Mouse (Mus musculus) left cerebral cortex, adult 11 months (tissue): ENCODE data around the gene Gm37240.

ENCODE experiments used
- DNase-seq: peaks from one replicate; pipeline ENCODE4 v3.0.0; 2022; ENCODE audit warnings: low spot score

Gm37240 gene

DNA sequence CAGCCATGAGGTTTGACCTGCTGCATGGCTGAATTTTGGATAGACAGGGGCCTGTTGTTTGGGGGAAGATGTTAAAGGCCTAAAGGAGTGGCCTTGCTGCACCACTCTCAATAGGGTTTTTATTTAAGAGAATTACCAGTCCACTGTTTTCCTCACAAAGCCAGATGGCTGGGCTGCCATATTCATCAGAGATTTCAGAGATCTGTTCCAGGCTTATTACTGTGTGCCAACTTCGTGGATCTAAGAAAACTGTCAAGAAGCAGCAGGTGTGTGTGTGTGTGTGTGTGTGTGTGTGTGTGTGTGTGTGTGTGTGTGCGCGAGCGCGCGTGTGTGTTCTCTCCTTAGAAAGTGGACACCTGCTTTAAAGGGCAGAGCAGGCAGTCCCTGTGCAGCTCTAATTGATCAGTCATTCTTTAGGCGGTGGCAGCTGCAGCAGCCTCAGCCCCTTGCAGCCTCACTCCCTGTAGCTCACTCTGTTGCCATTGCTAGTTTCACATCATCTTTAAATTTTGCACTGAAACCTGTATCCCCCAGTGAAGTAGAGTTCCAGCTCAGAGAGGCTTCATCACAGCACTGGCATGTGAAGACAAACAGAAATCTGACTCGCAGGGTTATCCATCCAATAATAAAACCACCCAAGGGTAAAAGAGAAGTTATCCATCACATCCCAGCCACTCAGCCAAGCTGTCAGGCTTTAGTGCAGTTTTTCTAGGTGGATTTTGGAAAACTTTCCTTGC is 252.8 kb downstream of the Gm37240 start:
- DNase-seq = no peak

DNA sequence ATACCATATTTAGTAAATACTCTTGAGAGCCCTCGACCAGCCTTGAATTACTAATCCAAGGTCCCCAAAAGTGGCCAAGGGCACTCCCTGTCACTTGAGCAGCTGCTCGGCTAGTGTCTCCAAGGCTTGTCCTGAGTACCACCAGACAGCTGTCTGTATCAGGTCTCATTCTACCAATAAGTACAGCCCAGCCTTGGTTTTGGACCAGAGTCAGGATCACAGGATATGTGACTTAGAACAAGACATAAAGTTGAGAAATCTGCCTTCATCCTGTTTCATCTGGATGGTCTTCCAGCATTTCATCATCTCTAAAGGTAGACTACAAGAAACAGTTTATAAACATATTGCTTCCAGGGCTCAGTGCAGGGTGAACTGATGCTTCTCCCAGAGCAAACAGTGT is 253.6 kb downstream of the Gm37240 start:
- DNase-seq = no peak

DNA sequence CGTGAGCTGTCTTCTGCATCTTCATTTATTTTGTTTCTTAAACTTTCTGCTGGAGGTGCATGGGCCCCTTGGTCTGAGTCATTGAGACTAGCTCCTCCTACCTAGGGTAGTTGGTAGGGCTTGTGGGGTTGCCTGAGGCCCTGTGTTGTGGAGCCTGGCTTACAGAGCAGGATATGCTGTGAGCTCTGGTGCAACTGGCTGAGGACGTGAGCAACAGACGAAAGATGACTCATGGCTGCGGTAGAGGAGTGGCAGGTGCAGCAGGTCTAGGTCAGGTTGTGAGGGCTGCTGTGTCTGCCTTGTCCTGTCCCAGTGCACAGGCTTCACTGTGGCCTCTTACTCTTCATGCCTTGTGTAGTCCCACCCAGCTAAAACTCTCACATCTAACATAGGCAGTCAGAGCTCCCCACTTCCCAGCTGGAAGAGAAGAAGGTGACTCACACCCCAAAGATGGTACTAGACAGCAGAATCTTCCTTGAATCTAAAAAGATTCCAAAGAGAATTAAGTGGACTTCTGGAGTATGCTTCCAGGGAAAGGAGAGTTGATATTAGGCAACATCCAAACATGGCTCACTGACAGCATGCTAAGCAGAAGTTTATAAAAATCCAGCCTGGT is 257.3 kb downstream of the Gm37240 start:
- no peak for DNase-seq

DNA sequence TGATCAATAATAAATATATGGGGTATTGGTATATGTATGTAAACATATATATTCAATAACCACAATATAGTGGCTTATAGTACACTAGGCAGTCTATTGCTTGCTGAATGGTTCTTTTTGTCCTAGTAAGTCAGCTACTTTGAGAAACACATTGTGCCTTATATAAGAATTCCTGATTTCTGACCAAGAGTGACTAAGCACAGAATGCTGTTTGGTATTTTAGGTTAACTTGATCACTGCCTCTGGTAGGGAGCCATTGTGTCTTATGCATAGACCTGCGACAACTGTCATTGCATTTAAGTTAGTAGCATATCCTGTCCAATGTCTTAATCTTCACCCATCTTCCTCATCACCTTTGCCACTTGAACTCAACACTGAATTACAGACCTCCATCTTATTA is 267.6 kb downstream of the Gm37240 start:
- DNase-seq = no peak

DNA sequence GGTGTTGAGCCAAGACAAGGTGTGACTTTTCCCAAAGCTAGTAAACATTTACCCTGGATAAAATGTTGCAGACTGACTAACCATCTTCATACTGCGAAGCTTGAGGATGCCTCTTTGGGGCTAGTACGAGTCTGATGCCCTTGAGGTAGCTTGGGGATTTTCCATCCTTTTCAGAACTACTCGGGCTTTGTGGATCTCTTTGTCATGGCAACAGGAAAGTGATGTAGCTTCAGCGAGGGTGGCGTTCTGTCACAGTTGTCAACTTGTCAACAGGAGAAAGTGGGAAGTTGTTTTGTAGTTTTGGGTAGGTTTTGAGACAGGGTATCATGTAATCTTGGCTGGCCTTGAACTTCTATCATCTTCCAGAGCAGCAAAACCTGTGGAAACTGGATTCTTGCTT is 268.0 kb downstream of the Gm37240 start:
- no peak for DNase-seq

DNA sequence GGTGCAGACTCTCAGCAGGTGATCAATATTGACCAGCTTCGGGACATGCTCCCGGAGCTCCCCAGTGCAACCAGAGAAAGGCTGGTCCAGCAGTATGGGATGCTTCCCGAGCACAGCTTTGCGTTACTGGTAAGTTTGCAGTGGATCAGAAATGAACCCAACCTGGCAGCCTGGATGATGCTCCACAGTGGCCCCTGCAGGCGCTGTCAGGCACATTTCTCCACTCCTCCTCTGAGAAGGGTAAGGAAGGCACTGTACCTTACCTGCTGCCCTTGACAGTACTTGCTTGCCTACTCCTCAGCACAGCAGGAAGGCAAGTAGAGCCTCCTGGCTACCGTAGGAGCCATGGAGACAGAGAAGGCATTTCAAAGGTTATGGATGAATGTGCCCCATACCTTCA is 268.4 kb downstream of the Gm37240 start:
- no peak for DNase-seq

DNA sequence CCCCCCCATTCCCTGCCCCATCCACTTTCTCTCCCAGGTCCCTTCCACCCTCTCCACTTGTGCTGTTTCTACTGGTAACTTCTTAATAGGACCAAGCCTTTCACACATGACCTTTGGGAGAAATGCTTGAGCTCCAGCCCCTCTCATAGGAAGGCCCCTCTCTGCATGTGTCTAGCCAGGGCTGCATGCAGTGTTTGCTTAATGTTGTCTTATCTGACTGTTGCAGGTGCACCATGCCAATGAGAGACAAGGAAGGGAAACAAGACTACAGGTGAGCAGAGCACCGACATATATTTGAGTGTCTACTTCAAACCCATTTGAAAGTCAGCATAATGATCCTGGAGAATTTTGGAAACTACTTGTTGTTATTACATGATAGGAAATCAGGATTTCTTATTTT is 270.9 kb downstream of the Gm37240 start:
- no peak for DNase-seq

DNA sequence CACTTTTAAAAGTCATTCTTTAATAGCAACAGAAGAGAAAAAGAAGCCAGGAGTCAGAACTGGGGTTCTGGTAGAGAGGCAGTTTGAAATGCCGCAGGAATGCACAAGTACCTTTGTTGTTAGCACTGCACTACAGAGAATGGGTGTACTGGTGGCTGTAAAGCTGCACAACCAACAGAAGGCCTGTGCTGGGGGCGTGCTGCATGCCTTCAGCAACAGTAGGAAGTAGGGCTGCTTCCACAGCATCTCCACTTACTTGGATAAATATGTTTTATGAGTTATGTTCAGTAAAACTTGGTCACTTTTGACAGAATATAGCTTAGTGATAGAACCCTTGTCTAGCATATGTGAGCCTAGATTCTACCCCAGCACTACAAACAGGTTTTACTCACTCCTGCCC is 279.6 kb downstream of the Gm37240 start:
- no peak for DNase-seq

DNA sequence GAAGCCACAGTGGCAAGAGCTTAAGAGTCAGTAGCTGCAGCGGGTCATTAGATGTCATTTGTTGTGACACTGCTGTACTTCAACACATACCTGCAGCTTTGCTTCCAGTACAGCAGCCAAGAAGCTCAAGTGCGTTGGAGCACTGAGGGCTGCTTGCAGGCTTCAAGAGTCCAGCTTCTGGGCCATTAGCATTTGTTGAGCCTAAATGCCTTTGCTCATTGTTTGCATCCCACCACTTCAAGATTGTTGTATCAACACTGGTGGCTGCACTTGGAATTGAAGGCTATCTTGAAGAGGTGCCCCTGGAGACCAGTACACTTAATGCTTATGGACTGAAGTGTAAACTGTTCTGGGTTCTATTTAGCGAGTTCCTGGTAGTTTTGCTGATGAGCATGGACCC is 280.4 kb downstream of the Gm37240 start:
- DNase-seq = no peak

DNA sequence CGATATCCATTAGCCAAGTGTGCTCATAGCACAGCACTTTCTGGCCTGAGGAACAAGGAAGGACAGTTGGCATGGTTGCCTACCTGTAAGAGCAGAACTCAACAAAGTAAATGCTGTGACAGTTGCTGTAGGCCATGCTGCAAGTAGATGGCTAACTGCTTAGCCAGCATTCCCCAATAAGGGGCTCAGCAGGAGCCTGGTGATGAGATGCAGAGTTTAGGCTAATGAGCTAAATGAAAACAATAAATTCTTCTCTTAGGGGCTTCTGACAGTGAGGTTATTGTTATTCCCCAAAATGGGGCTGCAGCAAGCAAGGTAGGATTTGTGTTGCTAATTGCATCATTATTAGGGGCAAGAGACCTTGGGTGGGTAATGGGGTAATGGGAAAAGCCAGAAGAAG is 283.5 kb downstream of the Gm37240 start:
- no peak for DNase-seq

DNA sequence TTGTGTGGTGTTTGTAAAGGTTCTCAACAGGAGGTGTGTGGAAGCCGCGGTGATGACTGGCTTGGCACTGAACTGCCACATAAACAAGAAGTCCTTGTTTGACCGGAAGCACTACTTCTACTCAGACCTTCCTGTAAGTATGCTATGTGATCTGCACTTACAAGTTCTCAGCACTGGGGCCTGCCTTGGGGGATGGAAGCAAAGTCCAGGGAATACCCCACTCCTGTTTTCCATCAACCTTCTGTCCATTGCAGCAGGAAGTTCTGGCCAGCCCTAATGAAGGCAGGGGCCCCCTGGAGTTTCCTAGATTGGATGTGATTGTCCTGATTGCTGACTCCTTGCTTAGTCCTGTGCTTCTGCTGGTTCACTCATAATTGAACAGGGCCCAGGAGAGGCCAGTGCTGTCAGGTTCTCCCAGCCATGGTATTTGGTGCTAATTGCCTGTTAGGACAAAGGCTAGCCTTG is 285.4 kb downstream of the Gm37240 start:
- DNase-seq = no peak

DNA sequence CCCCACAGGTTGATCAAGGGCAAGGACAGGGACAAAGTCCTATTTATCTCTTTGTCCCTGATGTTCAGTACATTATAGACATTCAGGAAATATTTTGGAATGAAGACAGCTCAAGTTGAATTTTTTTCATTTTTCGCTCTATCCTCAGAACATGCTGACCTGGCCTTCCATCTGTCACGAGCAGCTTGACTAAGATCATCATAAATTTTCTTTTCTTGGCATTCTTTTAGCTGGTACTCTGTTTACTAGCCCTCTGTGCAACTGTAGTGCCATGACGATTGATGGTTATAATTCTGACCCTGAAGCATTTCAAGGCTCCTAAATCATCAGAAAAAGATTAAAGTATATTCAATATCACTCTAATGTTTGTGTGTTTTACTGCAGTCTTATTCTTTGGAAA is 287.8 kb downstream of the Gm37240 start:
- no peak for DNase-seq

DNA sequence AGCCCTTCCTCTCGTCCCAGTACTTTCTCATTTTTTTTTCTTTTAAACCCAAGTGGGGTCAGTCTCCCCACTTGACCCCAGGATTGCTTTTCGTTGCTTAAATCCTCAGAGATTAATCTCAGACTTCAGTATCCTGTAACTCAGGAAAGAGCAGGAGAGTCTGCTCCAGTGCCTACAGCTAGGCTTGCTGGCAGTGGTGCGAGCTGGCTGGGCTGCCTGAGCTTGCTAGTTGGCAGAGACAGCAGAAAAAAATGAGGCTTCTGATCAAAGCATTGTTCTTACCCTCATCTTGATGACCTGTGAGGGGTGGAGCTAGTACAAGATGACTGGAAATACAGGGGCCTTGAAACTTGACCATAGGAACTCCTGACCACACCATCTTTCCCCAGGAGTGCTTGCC is 292.9 kb downstream of the Gm37240 start:
- DNase-seq = no peak

DNA sequence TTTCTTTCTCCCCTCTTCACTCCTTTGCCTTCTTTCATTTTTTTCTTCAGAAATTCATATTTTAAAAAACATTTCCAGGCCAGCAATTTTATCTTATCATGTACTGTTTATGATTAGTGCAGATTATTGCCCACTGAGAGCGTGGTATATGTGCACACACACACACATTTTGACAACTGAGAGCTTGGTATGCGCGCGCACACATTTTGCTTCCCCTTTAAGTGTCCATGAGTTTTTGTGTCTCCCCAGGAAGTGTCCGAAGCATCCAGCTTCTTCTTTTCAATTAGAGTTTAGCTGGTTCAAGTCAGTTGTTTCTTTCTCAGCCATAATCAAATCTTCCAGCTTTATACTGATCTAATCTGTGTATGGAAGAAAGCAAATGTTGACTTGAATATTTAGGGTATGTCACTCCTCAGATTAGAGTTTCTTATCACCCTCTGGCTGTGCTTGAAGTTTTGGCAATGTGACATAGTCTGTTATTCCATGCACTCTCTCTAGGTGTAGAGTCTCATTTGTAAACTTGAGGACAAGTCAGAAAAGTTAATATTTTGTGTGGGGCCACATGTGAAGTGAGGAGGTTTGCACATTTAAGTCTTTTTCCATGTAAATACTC is 294.6 kb downstream of the Gm37240 start:
- no peak for DNase-seq

DNA sequence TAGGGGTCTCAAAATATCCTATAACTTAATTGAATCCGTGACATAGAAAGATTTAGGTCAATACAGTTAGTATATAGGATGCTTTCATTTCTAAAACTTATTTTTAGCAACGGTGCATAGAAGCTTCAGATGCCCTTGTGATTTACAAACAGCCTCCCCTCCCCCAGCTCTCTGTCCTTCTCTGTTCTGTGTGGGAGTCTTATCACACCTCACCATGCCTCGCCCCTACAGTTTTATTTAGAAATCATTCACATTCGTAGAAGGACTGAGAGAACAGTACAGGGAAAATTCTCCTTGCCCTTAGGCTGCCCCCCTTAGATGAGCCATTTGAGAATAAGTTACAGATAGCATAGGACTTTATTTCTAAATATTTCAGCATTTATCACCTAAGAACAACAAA is 295.3 kb downstream of the Gm37240 start:
- no peak for DNase-seq

DNA sequence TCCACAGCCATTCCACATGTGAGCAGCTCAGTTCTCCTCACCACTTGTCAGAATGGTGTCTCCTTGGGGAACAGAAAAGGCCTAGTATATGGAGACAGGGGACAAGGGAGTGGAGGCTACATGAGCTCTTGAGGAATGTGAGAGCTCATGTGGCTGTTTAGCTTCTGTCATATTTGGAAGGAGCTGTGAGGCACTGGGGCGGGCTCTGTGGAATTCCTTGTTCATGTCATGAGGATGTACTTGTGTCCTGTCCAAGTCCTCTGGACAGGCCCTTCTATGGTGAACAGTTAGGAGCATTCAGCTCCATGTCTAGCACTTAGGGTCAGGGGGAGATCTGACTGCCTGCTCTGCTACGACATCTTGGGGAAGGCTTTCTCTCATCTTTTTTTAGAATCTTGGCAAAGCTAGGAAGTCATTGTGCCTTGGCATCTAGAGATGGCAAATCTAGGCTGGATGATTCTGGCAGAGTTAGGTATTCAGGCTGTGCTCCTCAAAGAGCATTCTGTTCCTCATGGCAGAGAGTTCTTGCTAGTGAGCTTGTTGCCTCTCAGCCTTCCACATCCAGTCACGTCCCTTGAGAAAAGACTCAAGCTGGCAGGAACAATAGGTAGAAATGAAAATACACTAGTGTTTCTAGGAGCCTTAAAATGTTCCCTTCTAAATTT is 297.1 kb downstream of the Gm37240 start:
- DNase-seq = no peak

DNA sequence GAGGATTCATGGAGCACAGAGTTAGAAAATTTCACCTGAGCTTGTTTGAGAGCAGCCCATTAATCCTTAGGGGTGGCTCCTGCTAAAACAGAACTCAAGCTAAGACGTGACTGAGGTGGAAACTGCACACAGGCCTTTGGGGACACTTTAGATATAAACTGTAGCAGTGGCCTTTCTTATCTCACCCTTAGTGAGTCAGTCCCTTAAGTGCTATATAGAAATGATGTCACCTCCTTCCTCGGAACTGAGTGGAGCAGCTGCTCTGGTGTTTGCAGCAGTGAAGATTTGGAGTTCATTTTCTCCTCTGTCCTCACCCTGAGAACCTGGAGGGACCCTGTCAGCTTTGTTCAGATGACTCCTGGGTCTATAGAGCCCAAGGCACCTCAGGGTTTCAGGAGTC is 298.6 kb downstream of the Gm37240 start:
- no peak for DNase-seq

DNA sequence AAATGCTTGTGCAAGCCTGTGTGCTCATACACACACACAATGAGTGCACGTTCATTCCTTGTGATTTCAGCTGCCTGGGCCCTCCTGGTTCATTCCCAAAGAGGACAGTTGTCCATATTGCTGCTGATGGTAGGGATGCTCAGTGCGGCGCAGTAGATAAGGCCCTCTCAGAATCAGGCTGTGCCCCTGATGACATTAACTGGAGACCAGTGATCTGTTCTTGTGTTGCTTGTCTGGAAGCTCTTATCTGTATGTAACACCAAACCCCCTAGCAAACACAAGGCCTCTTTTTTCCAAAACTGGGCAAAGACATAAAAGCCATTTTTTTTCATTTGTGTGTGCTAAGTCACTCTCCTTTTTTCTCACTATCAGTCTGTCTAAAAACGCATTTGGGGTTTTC is 302.4 kb downstream of the Gm37240 start:
- DNase-seq = no peak

DNA sequence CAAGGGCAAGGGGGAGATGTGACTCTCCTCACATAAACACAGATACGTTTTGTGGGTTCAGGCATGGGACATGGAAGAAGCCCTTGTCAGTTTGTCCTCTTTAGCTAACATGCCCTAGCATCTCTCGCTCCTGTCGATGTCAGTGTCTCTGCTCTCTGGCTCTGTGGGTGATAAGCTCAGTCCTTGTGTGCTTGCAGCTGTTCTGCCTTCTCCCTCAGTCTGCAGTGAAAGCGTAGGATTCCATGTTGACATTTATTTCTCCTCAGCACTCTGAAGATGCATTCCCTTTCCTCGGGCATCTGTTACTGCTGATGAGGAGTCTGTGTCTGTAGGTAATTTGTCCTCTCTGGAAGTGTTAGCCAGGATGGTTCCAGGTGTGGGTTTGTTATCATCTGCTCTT is 304.1 kb downstream of the Gm37240 start:
- no peak for DNase-seq

DNA sequence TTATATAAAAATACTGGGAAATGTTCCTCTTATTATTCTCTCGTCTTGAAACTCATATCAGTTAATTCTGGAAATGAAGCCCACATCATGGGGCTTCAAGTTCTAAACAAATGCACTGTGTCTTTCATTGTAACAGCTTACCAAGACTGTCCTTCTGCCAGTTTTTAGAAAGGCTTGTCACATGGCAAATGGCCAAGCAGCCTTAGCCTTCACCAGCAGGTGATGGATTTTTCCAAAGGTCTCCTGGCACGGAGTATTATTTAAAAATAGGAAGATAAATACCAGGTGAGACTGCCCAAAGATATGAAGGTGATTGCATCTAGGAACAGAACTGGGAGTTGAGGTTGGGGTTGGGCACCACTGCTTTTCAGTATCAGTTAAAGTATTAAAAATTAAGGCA is 304.6 kb downstream of the Gm37240 start:
- DNase-seq = no peak

DNA sequence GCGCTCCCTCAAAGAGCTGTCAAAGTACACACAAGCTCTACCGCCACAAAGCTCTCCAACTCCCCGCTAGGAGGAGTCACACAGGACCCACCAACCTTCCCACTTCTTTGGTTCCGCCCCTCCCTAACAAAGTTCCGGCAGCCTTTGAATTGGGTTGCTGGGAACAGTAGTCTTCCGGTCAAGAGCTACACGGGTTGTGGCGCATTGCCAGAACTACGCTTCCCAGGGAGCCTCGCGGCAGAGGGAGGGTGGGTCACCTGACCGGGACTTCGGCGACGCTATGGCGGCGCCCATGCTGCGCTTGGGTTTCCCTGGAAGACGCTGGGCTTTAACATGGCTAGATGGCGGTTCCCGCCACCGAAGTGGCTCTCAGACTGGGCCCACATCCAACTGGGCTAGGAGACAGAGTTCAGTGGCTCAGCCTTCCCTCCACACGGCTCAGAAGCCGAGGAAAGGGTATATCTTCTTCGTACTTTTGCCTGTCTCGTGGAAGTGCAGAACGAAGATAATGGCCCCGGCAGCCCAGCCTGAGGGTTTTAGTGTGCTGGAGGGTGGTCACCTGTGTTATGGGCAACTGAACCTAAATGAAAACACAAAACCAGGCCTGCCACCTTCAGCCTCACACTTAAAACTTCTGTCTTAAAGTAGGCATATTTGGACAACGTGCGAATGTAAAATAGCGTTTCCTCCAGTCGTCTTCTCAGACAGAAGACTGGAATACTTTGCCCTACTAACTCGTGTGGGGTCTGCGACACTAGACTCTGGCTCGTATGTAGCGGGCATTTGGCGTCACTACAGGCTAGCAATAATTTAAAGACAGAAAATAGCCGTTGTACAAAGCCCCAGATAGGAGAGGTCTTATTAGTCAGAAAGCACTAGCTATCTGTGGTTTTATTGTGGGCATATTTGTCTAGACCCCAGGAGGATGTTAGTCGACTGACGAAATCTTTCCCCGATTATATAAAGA is 313.2 kb downstream of the Gm37240 start, which contains the start of gene Gatb:
Gatb (plus strand) TSS at position 256 of the 967 bp plus-strand sequence.
- peak; percentile 98 for DNase-seq
